ENCODE assay signal across 8 mouse cellular contexts in the genomic region with DNA sequence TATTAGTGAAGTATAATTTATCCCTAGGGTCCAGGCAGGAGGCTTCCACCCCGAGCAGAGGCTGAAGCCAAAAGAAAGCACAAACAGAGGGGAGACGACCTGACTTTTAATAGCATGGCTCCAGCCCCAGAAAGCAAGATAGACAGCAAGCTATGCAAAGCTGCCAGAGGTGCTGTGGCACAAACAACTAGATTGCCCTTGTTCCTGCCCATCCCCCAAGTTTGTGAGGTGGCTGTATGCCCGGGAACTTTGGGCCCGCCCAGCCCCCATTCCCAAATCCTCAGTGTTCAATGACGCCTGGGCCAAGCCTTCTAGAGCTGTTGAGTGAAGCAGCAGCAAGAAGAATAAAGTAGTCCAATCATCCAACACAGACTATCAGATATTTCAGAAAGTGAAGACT. TPM values are rescaled to one million over a fixed set of nuclear protein-coding genes. Genes with fewer than 3 reads are reported as not detected.
DNase-seq lines count a peak whose midpoint lies in the region; ATAC-seq lines count a peak whose summit lies in the region.

No protein-coding gene starts in this region.

- peaks cover 18% of the 10 kb centered on the region; the same call in 1 of the 2 replicates for H3K36me3 ChIP-seq in stomach, embryonic 14.5 days (ENCODE audit: control insufficient read depth, insufficient read depth, low read length)
- 0 out of 2 replicates have a peak, but pooled peaks cover 2% of the 10 kb centered on the region for H3K36me3 ChIP-seq in hindbrain, embryonic 11.5 days (ENCODE audit: control insufficient read depth, insufficient read depth, low read length)

- WGBS in stomach, embryonic 14.5 days = 65% methylated on average over 5 of the region's 5 CpGs
- WGBS in hindbrain, embryonic 11.5 days = 80% methylated on average over 5 of the region's 5 CpGs

- DNase-seq in thymus, postnatal 14 days = peak; percentile 7
- DNase-seq in thymus, postnatal 25 days = no peak
- DNase-seq in heart, postnatal 10 days = peak; percentile 90 to 92
- peak; percentile 70 to 80 for DNase-seq in layer of hippocampus, postnatal 10 days (ENCODE audit: low spot score in 2 of 2)
- no peak for DNase-seq in hindbrain, embryonic 11.5 days (ENCODE audit: low spot score)
- no peak for DNase-seq in lung, postnatal 36 days
- DNase-seq in urinary bladder, postnatal 10 days (ENCODE audit: low spot score) = no peak

- H3K4me1 ChIP-seq in stomach, embryonic 14.5 days (ENCODE audit: control insufficient read depth, insufficient read depth, low read length) = peaks cover 27% of the 10 kb centered on the region
- H3K4me1 ChIP-seq in hindbrain, embryonic 11.5 days (replicated peaks; ENCODE audit: control insufficient read depth, insufficient read depth, low read length) = peaks cover 10% of the 10 kb centered on the region

- H3K4me3 ChIP-seq in stomach, embryonic 14.5 days (ENCODE audit: low read depth, low read length) = no peak overlapping the region
- no peak overlapping the region for H3K4me3 ChIP-seq in hindbrain, embryonic 11.5 days (ENCODE audit: low read depth, low read length)

- ATAC-seq in stomach, embryonic 14.5 days (ENCODE audit: insufficient number of reproducible peaks, insufficient read depth, low FRiP score, low read depth) = no peak
- ATAC-seq in hindbrain, embryonic 11.5 days (ENCODE audit: low FRiP score) = no peak

- no peak overlapping the region for H3K4me2 ChIP-seq in stomach, embryonic 14.5 days (replicated peaks; ENCODE audit: low read depth, low read length)
- H3K4me2 ChIP-seq in hindbrain, embryonic 11.5 days (replicated peaks; ENCODE audit: low read depth, low read length) = no peak overlapping the region

- intact Hi-C loops in heart, postnatal 10 days (cut with DNase I) = no loop called here

- no peaks in the 10 kb centered on the region for H3K9me3 ChIP-seq in stomach, embryonic 14.5 days (ENCODE audit: control insufficient read depth, low read depth, low read length)
- no peaks in the 10 kb centered on the region for H3K9me3 ChIP-seq in hindbrain, embryonic 11.5 days (ENCODE audit: control insufficient read depth, low read length)

- no peaks in the 10 kb centered on the region for H3K27me3 ChIP-seq in stomach, embryonic 14.5 days (ENCODE audit: control insufficient read depth, insufficient read depth, low read length)
- H3K27me3 ChIP-seq in hindbrain, embryonic 11.5 days (ENCODE audit: control insufficient read depth, insufficient read depth, low read length) = peaks cover 34% of the 10 kb centered on the region

- no peak overlapping the region for H3K9ac ChIP-seq in stomach, embryonic 14.5 days (replicated peaks; ENCODE audit: low read depth, low read length)
- no peak overlapping the region for H3K9ac ChIP-seq in hindbrain, embryonic 11.5 days (ENCODE audit: low read depth, low read length)

- peak overlapping the region; percentile 58; the same call in 1 of the 2 replicates for H3K27ac ChIP-seq in stomach, embryonic 14.5 days (ENCODE audit: low read length)
- no peak overlapping the region for H3K27ac ChIP-seq in hindbrain, embryonic 11.5 days (ENCODE audit: low read depth, low read length)

RNA-seq across cellular contexts. Expression of gene Stk16, which starts 4.2 kb away (rescaled TPM):
- total RNA-seq in heart, postnatal 10 days (2021) = 10 to 100 TPM; 60.1 to 61.4 TPM
- 10 to 100 TPM; 88.8 to 97.7 TPM for total RNA-seq in layer of hippocampus, postnatal 10 days (2021)
- polyA plus RNA-seq in stomach, embryonic 14.5 days (2014; fragmentation: Nextera tagmentation; extraction: Ambion mirVana) = 123 TPM in 2 replicates
- polyA plus RNA-seq in hindbrain, embryonic 11.5 days (2014; fragmentation: Nextera tagmentation; extraction: Ambion mirVana) = 110 and 125 TPM in 2 replicates

RNA-seq across cellular contexts. Expression of gene Glb1l, which starts 4.3 kb away (rescaled TPM):
- total RNA-seq in heart, postnatal 10 days (2021) = 10 to 100 TPM in 1 of 2 experiments, 1 to 10 TPM in 1; 9.9 to 10.5 TPM
- total RNA-seq in layer of hippocampus, postnatal 10 days (2021) = 10 to 100 TPM; 22.4 to 23.2 TPM
- 22.4 and 29.6 TPM in 2 replicates for polyA plus RNA-seq in stomach, embryonic 14.5 days (2014; fragmentation: Nextera tagmentation; extraction: Ambion mirVana)
- polyA plus RNA-seq in hindbrain, embryonic 11.5 days (2014; fragmentation: Nextera tagmentation; extraction: Ambion mirVana) = 18.0 and 19.5 TPM in 2 replicates

RNA-seq across cellular contexts. Expression of gene Tuba4a, which starts 4.8 kb away (rescaled TPM):
- total RNA-seq in heart, postnatal 10 days (2021) = 100 to 1,000 TPM; 543 to 577 TPM
- 100 to 1,000 TPM; 348 to 373 TPM for total RNA-seq in layer of hippocampus, postnatal 10 days (2021)
- polyA plus RNA-seq in stomach, embryonic 14.5 days (2014; fragmentation: Nextera tagmentation; extraction: Ambion mirVana) = 59.9 and 69.1 TPM in 2 replicates
- 10.7 and 12.4 TPM in 2 replicates for polyA plus RNA-seq in hindbrain, embryonic 11.5 days (2014; fragmentation: Nextera tagmentation; extraction: Ambion mirVana)

RNA-seq across cellular contexts. Expression of gene A630095N17Rik, which starts 17.0 kb away (rescaled TPM):
- total RNA-seq in heart, postnatal 10 days (2021) = not detected
- total RNA-seq in layer of hippocampus, postnatal 10 days (2021) = not detected
- not detected in 2 replicates for polyA plus RNA-seq in stomach, embryonic 14.5 days (2014; fragmentation: Nextera tagmentation; extraction: Ambion mirVana)
- not detected in 2 replicates for polyA plus RNA-seq in hindbrain, embryonic 11.5 days (2014; fragmentation: Nextera tagmentation; extraction: Ambion mirVana)

RNA-seq across cellular contexts. Expression of gene Dnajb2, which starts 21.3 kb away (rescaled TPM):
- 10 to 100 TPM; 58.3 to 61.4 TPM for total RNA-seq in heart, postnatal 10 days (2021)
- total RNA-seq in layer of hippocampus, postnatal 10 days (2021) = 10 to 100 TPM; 52.9 to 60.9 TPM
- polyA plus RNA-seq in stomach, embryonic 14.5 days (2014; fragmentation: Nextera tagmentation; extraction: Ambion mirVana) = 14.3 and 14.4 TPM in 2 replicates
- polyA plus RNA-seq in hindbrain, embryonic 11.5 days (2014; fragmentation: Nextera tagmentation; extraction: Ambion mirVana) = 17.8 and 21.4 TPM in 2 replicates

Comparison
In these comparisons a context has a peak if more than half of its experiments do, and no peak if none do; other contexts are left out.
1. DNase-seq: peak in thymus, postnatal 14 days (single experiment), heart, postnatal 10 days (2 of 2) and layer of hippocampus, postnatal 10 days (2 of 2); none in thymus, postnatal 25 days (single experiment), hindbrain, embryonic 11.5 days (single experiment), lung, postnatal 36 days (single experiment) and urinary bladder, postnatal 10 days (single experiment).